Mouse (Mus musculus): ENCODE results near the gene Foxp2.
A peak's percentile ranks its signal among the peaks of the same experiment; 100 is the strongest.

The Foxp2 gene

DNA sequence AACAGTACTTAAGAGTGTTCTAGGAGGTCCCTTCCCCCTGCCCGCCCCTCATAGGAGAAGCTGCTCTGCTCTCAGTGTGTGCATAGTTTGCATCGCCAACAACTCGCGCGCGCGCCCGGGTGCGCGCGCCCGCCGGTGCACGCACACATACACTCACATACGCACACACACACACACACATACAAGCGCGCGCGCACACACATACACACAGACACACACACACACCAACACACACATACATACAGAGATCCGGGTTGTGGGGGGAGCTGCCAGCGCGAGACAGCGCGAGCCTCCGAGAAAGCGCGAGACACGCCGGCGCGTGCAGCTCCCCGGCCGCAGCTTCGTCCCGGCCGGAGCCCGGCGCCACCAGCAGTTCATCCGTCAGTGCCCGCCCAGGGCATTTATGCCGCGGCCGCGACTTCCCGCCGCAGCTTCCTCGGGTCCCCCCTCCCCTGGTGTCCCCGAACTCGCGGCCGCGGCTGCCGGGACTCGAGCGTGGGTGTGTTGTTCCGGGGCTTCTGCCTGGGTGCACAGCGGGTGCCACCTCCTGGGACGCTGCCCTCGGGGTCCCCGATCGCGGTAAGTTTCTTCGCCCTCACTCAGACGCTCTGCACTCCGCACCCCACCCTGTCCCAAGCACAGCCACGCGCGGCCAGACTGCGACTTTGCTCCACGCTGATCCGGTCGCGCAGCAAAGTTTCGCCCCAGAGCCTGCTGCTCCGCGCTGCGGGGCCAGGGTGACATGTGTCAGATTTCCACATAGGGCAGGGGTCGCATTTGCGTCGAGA, at the start of gene Foxp2:
Foxp2 (plus strand) TSS at position 167 of the 788 bp plus-strand sequence.
- DNase-seq (ENCODE audit: low spot score) = peak; percentile 14

DNA sequence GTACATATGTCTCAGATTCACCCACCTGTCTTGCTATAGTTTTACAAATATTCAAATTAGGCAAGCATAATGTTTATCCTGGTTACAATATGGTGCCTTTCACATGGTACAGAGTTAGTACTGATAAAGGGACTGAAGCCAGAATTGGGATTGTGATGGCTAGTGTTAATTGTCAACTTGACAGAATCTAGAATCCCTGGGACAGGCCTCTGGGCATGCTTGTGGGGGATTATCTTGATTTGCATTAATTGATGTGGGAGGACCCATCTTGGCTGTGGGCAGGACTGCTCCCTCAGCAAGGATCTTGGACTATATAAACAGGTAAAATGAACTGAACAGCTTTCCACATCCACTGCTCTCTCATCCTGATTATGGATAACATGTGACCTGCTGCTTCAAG, 15.9 kb upstream of the Foxp2 start:
- no peak for DNase-seq (ENCODE audit: low spot score)

DNA sequence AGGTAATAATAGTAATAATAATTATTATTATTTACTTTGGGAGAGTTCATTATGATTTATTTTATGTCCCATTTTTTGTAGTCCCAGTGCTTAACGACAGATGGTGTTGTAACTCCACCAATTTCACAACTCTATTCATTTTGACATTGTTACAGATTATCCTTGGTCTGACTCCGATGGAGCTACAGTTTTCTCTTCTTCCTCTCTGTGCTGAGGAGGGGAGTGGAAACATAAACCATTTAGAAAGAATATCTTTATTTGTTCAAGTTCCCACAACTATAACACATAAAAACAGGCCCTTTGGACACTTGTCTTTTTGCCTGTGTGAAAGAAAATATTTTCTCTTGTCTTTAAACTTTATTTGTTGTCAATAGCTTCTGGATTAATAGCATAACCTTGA, 4.1 kb upstream of the Foxp2 start:
- DNase-seq (ENCODE audit: low spot score) = no peak

DNA sequence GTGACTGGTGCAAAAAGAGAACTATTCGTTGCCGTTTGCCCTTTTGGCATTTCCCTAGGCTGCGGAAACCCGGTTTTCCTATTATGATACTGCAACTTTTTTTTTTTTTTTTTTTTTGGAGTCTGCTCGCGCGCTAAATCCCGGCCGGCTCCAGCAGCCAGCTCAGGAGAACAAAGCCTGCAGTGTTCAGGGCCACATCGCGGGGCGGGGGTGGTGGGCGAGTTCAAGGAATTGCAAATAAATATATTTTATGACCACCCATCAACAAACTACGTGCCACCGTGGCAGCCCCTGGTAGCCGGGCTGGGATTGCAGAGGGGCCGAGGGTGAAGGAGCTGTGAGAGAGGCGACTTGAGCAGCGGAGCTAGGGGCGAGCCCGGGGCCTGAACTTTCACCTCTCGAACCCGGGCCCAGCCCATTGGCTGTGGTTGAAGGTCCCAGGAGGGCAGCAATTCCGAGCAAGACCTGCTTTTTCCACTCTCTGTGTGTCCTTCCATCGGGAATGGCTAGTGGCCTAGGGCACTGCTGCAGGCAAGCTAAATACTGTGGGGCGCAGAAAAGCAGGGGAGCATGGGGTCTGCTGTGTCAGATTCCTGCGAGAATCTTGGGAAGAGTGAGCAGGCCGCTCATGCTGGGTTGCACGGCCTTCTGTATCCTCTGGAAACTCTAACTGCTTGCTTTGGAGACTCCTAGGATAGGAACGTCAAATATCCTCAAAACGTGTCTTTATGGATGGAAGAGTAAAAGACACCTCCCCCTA, 2.9 kb upstream of the Foxp2 start:
- DNase-seq (ENCODE audit: low spot score) = no peak

DNA sequence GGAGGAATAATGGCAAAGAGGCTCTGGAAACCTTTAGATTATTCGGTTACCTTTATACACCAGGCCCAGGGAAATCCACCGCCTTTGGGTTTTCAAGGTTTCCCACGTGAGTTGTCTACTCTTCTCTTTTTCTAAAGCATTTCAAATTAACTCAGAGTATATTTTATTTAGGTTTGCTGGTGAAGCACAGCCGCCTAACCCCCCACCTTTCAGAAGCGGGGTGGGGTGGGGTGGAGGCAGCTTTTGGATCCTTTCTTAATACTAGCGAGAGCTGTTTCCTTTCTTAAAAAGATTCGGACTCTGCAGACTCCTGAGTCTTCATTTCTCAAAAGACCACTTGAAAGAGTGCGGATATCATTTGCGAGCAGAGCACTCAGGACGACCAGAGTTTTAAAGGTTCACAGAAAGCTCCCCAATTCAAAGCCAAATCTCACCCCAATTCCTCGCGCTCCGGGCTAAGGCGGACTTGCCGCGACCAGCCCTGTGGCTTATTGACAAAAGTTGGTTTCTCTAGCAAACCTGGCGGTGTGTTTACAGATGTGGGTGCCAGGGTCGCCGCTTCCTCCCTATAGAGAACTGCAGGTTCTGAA, 2.0 kb upstream of the Foxp2 start:
- no peak for DNase-seq (ENCODE audit: low spot score)

DNA sequence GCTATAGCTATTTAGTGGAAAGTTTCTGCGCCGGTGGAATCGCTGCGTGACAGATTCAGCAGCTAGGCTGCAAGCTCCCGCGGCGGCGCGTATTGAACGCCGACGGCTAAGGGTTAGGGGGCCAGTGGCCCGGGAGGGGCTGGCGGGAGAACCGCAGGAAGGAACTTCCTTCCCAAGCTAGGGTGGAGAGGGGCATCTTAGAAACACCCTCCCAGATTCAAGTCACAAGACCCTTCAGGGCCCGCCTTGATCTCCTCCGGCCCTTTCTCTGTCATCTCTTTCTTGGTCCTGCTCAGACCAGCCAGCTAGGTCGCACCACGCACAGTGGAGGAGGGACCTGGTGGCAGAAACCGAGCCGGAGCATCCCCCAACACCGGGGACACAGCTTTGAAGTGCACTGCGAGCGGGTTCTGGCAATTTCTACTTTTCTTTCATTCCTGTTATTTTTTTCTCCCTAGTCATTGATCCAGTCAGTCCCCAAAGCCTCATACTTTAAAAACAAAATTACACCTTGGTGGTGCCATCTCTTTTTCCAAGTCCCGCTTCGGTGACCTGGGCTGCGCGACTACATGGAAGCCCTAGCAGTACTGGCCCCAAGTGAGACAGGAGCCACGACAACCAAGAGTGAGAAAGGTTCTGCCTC, 1.1 kb upstream of the Foxp2 start:
- DNase-seq (ENCODE audit: low spot score) = no peak

DNA sequence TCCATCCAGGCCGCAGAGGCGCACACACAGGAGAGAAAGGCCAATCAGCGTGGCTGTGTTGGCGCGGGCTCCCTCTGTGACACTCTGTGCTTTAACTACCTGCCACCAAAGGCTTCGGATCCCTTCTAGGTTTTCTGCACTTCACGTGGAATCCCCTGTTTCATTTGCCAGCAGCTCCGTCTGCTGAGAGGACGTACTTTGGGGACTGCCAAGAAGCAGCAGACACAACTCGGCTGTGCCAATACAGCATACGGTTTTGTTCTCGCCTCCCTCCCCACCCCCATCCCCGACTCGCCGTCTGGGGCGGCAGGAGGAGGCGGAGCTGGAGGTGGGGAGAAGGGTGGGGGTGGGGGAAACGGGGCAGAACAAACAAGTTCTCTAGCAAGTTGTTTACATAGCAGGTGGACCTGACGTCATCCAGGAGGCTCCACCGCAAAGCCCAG, 549 bp upstream of the Foxp2 start:
- DNase-seq (ENCODE audit: low spot score) = peak; percentile 26

DNA sequence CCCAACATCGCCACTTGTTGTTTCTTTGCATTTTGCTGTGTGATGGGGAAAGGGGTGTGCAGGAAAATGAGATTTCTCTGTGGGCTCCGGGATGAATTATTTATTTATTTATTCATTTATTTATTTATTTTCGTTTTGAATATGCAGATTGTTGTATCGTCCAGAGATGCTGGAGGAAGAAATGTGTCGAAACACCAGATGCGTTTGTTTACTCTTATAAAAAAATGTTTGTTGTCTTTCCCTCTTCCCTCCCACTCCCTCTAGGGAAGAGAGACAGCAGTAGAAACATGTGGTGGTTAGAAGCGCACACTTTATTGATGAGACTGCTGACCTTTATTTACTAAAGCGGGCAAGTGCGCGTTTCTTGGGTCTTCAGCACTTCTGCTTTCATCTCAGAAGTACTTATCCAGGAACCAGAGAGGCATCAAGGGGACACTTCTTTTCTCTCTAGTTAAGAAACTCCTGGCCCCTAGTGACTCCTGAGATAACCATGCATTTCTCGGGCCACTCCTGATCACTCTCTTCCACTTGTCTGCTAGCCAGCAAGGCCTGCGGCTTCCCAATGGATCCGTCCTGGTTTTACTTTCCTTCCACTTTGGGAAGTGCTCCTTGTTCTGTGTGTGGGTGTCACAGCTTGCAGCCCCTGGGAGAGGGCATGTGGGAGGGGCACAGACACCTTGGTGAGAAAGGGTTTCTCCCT, 972 bp downstream of the Foxp2 start:
- DNase-seq (ENCODE audit: low spot score) = no peak

DNA sequence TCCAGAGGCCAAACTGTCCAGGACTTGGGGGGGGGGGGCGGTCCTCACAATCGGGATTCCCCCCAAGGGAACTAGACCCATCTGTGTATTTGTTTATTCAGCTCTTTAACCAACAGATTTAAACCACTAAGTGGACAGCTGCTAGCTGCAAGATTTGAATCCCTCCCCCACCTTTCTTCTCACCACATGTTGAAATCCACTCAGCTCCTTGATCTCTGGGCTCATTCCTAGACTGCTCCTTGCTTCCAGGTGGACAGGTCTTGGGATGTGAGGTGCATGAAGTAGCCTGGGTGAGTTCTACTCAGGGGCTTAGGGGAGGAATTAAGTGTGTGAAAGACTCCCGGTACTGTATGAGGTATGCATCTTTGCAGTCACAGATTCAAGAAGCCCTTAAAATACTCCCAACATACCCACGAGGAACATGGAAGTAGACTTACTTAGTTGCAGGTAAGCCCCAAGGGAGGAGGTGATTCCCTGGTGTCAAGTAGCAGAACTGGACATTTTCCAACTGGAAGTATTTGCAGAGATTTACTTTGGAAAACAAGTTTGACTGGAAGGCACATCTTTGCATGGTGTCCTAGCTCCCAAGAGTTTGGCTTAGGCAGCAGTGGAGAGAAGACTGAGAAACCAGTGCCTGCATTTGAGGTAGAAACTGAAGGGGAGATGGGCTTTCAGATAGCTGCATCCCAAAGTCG, 2.3 kb downstream of the Foxp2 start:
- DNase-seq (ENCODE audit: low spot score) = no peak

DNA sequence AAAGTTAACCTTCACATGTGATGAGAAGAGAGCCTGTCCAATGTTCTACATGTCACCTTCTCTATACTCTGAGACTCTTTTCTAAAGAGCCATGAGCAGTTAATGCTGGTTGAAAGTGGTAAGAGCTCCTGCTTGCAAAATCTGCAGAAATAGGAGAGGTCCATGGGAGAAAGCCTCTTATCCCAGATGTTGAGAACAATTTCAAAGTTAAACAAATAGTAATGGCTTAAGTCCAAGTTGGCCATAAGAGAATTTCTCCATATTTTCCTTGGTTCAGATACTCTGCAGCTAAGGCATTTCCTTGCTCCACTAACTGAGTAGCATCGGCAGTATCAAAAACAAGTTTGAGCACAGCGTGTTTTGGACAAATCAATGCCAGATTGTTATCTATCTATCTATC, 13.9 kb downstream of the Foxp2 start:
- no peak for DNase-seq (ENCODE audit: low spot score)

DNA sequence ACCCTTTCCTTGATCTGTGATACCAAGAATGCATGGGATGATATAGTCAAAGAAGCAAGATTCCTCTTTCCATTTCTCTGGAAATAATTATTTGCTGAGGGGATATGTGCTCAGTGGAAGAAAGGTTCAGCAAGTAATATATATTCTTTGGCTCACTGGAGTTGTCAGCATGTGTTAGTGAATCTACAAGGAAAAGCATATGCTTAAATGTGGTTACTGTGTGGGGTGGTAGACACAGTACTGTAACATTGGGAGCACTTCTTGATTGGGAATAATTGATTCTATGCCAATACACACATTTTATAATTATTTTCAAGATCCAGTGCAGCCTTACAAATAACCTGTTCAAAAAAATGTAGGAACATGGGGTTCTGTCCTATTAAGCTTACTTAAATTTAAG, 21.6 kb downstream of the Foxp2 start:
- no peak for DNase-seq (ENCODE audit: low spot score)

DNA sequence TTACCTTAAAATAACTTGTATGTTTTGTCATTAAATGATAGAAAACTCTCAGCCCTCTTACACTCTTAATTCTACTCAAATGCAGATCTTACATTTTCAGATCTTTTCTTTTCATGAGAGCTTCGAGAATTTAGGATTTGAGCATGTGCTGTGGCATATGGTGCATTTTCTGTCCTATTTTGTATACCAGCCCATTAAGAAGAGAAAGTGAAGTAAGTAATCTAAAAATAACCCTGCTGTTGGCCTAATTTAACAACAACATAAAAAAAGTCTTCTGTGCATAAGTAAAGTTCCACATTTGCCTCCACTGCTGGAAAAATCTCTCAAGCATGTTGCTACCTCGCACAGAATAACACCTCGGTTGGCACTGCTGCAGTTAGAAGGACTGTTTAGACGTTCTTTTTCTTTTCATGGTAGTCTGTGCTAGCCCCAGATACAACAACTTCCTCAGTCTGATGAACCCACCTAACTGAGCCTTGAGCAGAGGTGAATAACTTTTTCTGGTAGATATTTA, 23.9 kb downstream of the Foxp2 start:
- no peak for DNase-seq (ENCODE audit: low spot score)

DNA sequence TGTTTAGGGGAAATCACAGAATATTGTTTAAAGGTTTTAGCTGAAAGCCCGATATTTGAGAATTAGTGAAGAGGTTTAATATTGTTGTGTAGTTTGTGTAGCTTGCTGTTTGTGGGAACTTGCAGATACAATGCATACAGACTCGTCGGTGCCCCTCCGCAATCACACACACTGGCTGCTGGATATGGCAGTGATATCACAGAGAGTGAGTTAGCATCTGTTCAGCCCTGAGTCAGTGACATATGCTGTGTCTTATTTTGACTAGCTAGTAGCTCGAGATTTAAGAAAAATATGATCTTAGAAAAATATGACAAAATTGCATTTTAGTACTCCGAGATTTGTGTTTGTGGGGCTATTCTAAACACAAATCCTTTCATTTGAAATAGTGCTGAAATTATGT, 49.9 kb downstream of the Foxp2 start:
- no peak for DNase-seq (ENCODE audit: low spot score)

DNA sequence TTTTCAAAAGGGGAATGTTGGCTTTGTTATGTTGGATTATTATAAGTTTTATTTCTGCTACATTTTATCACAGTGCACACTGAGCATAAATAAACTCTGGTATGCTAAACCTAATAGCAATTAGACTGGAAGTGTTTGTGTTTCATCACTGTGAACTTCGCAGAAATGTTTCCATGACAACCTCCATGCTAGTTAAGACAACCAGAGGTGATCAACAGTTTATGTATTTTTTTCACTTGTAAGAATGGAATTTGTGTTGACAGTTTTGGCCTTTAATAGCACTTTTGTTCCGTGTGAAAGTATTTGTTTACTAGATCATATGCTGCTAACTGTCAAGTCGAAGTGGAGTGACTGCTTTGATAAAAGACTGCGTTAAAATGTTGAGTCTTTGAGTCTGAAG, 51.6 kb downstream of the Foxp2 start:
- DNase-seq (ENCODE audit: low spot score) = no peak

DNA sequence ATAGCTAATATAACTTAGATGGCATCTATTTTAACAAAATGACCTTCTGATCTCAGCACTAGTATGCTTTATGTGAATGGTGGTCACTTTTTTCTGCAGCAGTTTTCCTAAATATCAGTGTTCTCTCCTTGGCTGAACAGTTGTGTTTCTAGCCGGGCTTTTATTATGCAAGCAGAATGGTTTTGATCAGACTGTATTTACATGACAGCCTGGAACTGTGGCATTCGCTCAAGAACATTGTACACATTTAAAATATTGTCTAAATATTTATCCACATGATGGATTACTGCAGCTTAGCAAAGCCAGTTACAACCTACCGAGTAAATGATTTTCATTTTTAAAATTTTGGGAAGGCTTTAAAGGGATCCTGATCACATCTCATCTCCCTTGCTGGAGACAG, 75.9 kb downstream of the Foxp2 start:
- no peak for DNase-seq (ENCODE audit: low spot score)

DNA sequence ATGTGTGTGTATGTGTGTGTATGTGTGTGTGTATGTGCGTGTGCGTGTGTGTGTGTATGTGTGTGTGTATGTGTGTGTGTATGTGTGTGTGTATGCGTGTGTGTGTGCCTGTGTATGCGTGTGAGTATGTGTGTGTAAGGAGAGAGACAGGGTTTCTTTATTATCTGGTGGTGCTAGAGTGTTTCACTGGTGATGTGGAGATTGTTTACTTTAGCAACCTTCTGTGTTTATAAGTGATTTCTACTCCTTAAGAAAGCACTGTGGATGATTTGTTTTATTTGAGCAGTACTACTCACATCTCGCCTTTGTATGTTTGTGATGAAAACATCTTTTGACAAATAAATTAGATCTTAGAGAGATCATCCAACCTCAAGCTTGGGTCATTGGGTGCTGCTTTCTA, 77.1 kb downstream of the Foxp2 start:
- DNase-seq (ENCODE audit: low spot score) = no peak

DNA sequence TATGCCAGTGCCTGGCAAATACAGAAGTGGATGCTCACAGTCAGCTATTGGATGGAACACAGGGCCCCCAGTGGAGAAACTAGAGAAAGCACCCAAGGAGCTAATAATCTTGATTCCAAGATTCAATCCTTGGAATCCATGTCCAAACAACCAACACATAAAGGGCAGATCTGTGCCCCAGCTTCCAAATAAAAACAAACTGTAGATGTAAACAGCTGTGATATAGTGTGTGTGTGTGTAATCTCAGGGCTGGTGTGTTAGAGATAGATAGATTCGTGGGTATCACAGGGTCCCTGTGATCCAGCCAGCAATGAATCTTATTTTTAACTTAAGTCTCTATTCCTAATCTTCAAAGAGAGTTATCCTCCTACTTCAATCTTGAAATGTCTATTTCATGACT, 107.0 kb downstream of the Foxp2 start:
- DNase-seq (ENCODE audit: low spot score) = no peak

DNA sequence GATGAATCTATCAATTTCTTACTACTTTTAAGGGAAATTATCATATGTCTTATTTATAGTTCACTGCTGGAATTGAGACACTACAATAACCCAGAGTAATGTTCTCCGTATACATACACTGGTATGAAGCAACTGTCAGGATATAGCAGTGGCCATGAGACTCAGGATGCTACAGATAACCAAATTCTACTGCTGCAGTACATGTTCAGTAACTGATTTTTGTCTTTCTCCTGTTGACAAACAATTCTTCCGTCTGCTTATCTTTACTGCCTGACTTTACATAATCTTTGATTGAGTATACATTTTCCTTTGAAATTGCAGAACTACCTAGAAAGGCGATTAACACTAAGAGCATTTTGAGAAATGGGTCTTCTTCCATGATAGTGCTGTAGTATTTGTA, 127.3 kb downstream of the Foxp2 start:
- no peak for DNase-seq (ENCODE audit: low spot score)

DNA sequence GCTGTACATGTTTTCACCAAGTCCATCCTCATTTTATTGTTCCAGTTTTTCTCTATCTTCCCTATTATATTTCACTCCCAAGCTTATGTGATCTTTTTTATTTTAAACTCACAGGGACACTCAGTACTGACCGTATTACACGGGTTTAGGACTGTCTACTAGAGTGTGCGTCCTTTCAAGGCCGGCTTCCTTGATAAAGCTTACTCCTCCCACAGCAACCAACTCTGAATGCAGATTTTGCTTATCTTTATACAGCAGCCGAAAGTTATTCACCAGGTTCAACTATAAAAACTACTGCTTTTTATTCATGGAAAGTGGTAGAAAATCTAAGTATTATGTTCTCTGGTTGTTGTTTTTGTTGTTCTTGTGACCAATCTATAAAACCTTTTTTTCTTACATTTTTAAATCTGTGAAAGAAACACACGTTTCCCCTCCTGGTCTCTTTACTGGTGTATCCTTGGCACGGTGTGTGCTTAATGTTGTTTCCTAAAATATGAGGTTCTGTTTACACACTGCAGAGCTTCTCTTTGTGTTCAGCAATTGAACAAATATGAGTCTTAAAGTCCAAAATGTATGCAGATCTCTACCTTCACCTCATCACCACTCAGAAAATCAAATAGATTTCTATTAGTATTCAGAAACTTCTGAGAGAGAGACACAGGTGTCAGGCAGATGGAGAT, 128.4 kb downstream of the Foxp2 start:
- no peak for DNase-seq (ENCODE audit: low spot score)

DNA sequence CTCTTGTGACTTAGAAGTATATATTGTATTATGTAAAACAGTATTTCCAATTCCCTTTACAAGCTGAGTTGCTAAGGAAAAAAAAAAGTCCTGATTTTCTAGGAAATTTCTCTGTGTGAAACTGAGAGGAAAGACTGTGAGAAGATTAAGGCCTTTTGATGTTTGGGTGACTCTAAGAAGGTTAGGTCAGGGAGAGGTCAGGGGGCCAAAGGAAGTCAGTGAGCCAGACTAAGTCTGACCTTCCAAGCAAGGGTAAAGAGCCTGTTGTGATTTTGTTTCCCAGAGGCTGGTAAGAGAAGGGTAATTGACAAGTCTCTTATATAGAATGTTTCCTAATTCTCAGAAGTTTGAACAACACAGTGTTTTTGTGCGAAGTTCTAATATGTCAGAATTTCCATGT, 162.1 kb downstream of the Foxp2 start:
- DNase-seq (ENCODE audit: low spot score) = no peak

DNA sequence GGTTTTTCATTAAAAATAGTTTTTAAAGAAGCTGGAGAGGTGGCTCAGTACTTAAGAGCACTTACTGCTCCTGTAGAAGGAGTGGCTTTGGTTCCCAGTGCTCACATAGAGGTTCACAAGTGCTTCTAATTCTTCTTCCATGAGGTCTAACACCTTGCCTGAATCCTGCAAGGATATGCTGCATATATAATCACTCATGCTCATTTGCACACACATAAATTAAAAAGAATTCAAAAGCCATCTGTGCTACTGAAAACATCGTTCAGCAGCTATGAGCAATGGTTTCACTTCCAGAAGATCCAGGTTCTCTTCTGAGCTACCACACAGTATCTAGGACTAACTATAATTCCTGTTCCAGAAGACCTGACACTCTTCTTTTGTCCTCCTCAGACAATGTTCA, 200.4 kb downstream of the Foxp2 start:
- no peak for DNase-seq (ENCODE audit: low spot score)
